Mouse (Mus musculus): ENCODE measurements around the gene Oca2.

The Oca2 gene

GRCm38 (mm10) chr7:56239543-56239942 lies at the start of gene Oca2:
Gene Oca2, plus strand, starts transcription at chr7:56239760.
- DNase-seq = no peak

- no peak for DNase-seq
Measured at GRCm38 (mm10) chr7:56191041-56191440, 48.5 kb upstream of the Oca2 start.

GRCm38 (mm10) chr7:56191661-56192060 lies 47.9 kb upstream of the Oca2 start:
- no peak for DNase-seq

- DNase-seq = no peak
Measured at GRCm38 (mm10) chr7:56201483-56202218, 37.9 kb upstream of the Oca2 start.

- DNase-seq = no peak
Measured at GRCm38 (mm10) chr7:56202843-56203242, 36.7 kb upstream of the Oca2 start.

GRCm38 (mm10) chr7:56203286-56203685 lies 36.3 kb upstream of the Oca2 start:
- no peak for DNase-seq

GRCm38 (mm10) chr7:56204877-56205276 lies 34.7 kb upstream of the Oca2 start:
- peak; percentile 13 for DNase-seq

- no peak for DNase-seq
Measured at GRCm38 (mm10) chr7:56220811-56221210, 18.7 kb upstream of the Oca2 start.

GRCm38 (mm10) chr7:56235794-56236423 lies 3.7 kb upstream of the Oca2 start:
- no peak for DNase-seq

- DNase-seq = no peak
Measured at GRCm38 (mm10) chr7:56236617-56237016, 2.9 kb upstream of the Oca2 start.

GRCm38 (mm10) chr7:56254568-56254967 lies 15.0 kb downstream of the Oca2 start:
- DNase-seq = no peak

- DNase-seq = no peak
Measured at GRCm38 (mm10) chr7:56257875-56258441, 18.4 kb downstream of the Oca2 start.

GRCm38 (mm10) chr7:56277506-56277905 lies 37.9 kb downstream of the Oca2 start:
- DNase-seq = no peak

GRCm38 (mm10) chr7:56291468-56292115 lies 52.0 kb downstream of the Oca2 start:
- peak; percentile 57 for DNase-seq

GRCm38 (mm10) chr7:56304408-56304807 lies 64.8 kb downstream of the Oca2 start:
- DNase-seq = no peak

GRCm38 (mm10) chr7:56314358-56314757 lies 74.8 kb downstream of the Oca2 start:
- no peak for DNase-seq

GRCm38 (mm10) chr7:56315630-56316529 lies 76.3 kb downstream of the Oca2 start:
- DNase-seq = no peak

- no peak for DNase-seq
Measured at GRCm38 (mm10) chr7:56327738-56328137, 88.2 kb downstream of the Oca2 start.

- DNase-seq = no peak
Measured at GRCm38 (mm10) chr7:56348528-56348927, 109.0 kb downstream of the Oca2 start.

GRCm38 (mm10) chr7:56356658-56357342 lies 117.2 kb downstream of the Oca2 start:
- DNase-seq = no peak

GRCm38 (mm10) chr7:56381750-56382421 lies 142.3 kb downstream of the Oca2 start:
- DNase-seq = no peak

Measured in lung, postnatal 10 days (tissue).